Mouse (Mus musculus): ENCODE data around the gene Mns1.
"Not testable (repeated sequence)": the region's sequence is repeated elsewhere in the genome, so short reads cannot be mapped to it uniquely, and the experiment has no call there.

The Mns1 gene

DNA sequence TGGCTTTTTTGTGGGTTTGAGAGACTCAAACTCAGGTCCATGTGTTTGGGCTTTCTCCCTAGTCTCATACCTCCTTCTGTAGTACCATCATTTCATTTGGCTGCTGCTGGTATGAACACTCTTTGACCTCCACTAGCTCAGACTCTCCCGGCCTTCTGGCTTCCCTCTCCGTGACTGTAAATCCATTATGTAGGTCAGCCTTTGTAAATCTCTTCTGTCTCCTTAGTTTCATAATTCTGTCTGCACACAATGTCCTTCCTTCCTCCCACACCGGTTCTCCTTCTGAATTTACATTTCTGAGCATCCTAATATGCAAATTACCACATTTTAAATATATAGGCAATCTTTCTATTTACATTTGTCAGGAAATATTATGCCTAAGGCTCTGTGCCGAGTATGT, 9.9 kb upstream of the Mns1 start:
- no peak for DNase-seq (ENCODE audit: low read depth, low spot score)

DNA sequence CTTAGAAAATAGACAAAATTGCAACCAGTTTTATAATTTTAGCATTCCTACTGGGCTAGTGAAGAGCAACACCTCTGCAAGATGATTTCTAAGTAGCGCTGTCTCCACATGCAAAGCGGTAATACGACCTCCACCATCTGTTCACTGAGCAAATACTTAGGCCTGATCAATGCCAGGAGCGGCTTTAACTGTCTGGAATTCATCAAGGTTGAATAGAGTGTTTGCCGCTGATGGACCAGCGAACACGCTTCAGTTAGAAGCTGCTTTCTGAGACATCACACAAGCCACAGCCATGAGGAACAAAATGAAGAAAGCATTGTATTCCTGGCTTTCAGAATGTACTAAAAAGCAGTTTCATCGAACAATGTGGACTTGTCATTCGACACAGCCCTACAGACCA, 2.9 kb upstream of the Mns1 start:
- DNase-seq (ENCODE audit: low read depth, low spot score), result no peak

DNA sequence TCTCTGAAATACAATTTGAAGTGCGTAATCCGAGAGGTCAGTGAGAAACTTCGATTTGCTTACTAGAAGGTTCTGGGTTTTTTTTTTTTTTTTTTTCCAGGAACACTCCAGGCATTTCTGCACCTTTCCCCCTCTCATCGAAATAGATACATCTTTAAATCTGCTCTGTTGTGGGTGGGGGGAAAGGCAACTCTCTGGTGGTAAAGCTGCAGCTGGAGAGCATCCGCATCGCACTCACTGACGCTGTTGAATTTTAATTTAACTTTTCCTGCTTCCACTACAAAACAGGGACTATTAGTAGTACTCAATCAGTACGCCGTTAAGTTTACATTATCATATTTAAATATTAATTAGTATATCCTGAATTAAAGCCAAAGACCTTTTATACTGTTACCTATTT, 938 bp downstream of the Mns1 start:
- no peak for DNase-seq (ENCODE audit: low read depth, low spot score)

DNA sequence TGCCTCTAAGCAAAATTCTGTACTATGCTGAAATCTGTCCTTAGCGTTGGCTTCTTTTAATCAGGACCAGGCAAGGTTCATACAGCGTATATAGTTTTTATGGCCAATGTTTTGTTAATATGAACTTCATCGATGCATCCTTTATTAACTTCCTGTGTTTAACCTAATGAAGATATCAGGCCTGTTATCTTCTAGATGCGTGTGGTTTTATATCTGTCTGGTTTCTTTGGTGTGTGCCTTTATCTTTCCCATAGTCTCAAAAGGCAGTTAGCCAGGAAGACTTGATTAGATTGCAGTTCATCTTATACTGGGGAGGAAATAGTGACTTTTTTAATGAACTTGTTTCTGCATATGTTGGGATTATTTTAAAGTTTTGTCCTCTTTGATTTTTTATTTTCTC, 2.5 kb downstream of the Mns1 start:
- no peak for DNase-seq (ENCODE audit: low read depth, low spot score)

DNA sequence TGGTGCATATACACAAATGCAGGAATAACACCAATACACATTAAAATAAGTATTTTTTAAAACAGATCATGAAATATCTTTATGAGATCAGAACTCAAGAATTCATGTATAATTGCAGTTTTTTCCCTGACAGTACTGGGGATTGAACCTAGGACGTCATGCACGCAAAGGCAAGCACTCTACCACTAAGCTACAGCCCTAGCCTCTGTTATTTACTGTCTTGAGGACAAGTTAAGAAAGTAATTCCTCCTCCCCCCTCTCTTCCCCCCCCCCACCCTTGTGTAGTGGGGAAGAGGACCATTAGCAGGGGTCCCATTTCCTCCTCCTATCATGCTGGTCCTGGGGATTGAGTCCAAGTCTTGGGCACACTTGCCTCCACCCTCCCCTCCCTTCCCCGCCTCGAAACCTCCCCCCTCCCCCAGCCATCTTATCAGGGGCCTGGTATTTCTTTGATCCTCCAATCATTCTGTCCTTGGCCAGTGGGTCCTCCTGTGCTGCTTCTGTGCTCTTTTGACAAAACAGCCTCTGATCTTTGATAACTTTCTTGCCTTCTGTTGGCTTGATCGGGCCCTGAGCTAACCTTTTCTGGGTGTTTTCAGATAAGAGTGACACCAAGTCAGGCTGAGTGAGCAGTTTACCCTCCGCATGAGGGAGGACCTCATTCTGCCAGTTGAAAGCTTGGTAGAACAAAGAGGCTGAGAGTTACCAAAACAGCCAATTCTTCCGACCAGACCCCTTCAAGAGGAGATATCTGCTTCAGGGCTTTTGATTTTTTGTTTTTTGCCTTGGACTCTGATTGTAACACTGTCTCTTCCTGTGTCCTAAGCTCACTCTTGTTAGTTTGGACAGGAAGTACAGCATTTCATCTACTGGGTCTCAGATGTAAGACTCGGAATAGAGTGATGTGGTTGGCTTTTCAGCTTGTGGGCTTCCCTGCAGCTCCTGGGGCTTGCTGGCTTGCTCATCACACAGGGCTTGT, 3.4 kb downstream of the Mns1 start:
- no peak for DNase-seq (ENCODE audit: low read depth, low spot score)

DNA sequence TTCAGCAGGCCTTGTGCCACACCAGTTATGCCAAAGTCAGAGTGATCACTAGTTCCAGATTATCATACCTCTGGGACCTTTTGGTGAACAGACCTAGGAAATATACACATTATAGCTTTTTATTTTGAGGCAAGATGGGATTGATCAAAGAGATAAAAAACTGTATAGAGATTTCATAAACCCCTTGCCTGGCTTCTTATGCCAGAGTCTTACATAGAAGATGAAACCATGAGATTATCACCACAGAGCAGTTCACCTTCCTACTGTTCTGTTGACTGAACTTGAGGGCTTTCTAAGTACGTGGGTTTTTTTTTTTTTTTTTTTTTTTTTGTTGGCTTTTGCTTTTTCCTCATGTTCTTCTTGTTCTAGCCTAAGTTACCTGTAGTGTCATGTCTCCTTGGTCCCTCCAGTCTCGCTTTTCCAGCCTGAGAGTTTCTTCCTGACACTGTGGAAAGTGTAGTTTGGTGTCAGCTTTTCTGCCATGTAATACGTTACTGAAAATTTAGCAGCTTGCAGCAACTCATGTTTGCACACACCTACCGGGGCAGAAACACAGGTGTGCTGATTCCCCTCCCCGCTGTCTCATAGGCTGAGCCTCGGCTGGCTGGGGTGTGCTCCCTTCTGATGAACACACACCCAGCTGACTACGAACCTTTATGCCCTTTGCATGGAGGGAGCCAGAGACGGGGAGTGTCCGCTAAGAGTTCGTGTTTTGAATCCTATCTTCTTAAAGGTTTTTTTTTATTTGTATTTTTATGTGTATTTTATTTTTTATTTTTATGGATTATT, 4.3 kb downstream of the Mns1 start:
- DNase-seq (ENCODE audit: low read depth, low spot score), result no peak

DNA sequence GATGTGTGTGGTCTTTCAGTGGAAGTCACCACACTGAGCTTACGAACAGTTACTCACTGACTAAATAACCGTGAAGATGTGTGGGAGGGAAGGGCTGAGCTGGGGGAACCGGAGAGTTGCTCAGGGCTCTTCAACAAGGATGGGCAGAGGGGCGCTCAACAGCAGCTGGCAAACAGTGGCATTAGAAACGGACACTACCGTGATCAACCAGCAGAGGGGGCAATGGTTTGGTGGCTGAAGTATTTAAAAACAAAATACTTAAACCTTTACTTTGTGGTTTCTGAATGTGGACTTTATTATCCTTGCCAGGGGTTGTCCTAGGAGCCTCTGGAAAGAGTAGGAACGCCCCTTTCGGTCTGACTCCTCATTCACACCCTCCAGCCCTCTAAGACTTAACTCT, 10.2 kb downstream of the Mns1 start:
- DNase-seq (ENCODE audit: low read depth, low spot score), result peak; percentile 65

DNA sequence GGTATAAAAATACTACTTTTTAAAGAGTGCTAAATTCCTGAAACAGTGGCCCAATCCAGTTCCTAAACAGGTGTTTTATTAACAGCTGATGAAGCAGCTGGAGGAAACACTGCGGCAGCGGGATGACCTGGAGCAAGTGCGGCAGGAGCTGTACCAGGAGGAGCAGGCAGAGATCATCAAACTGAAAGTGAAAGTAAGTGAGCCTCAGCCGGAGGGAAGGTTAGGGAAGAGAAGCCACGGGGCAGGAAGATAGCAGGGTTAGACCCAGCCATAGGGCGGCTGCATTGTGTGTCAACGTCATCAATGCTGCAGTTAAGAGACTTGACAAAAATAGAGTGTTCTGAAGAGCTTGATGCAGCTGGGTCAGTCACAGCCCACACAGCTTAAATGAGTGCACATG, 11.6 kb downstream of the Mns1 start:
- no peak for DNase-seq (ENCODE audit: low read depth, low spot score)

DNA sequence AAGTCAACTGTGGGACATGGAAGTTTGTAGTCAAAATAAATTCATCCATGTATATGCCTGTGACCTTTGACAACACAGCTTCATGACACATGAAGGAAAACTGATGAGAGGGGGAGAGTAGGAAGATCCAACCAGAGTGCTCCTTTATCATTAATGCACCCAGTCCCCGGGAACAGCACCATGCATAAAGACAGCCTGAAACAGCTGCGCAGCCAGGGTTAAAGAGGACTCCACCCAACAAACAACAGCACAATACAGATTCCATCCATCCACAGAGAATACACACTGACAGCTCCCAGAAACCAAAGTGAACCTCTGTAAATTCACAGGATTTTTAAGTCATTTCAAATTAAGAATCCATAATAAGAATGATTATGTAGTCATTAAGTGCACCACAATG, 12.0 kb downstream of the Mns1 start:
- no peak for DNase-seq (ENCODE audit: low read depth, low spot score)

DNA sequence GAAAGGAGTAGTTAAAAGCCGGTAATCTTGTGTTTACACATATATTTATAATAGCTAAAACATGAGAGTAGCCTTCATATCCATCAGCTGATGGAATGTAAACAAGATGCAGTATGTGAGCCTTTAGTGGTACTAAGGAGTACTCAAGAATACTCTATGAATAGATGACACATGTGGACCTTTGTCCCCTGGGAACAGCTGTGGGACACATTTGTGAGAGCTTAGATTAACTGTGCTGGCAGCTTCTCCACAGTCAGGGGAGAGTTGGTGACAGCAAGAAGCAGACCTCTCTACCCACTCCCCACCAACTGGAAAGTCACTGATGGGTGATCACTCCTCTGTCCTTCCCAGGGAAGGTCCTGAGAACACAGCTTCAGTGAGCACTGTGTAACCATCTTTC, 12.6 kb downstream of the Mns1 start:
- DNase-seq (ENCODE audit: low read depth, low spot score), result no peak

DNA sequence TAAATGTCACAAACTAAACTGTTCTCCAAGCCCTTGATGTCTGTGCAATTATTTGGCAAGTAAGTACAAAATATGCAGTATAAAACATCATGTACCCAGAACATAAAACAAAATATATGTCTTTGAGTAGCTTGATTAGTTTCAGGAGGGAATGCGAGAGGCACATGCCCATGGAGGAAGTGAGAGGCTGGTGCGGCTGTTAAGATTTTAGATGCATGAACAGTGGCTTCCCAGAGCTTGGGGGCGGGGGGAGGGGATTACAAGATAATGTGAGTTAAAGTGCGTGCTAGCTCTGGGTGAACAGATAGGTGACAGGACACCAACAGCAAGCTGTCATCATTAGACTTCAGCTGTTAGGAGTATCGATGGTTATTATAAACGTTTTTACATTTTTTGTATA, 13.3 kb downstream of the Mns1 start:
- no peak for DNase-seq (ENCODE audit: low read depth, low spot score)

DNA sequence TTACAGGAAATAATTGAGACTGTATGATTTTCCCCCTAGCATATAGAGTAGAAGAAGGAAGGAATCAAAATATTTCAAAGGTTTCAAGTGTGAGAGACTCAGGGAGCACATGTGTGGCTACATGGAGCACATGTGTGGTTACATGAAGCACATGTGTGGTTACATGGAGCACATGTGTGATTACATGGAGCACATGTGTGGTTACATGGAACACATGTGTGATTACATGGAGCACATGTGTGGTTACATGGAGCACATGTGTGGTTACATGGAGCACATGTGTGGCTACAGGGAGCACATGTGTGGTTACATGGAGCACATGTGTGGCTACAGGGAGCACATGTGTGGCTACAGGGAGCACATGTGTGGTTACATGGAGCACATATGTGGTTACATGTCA, 16.5 kb downstream of the Mns1 start:
- DNase-seq (ENCODE audit: low read depth, low spot score), result not testable (repeated sequence)

DNA sequence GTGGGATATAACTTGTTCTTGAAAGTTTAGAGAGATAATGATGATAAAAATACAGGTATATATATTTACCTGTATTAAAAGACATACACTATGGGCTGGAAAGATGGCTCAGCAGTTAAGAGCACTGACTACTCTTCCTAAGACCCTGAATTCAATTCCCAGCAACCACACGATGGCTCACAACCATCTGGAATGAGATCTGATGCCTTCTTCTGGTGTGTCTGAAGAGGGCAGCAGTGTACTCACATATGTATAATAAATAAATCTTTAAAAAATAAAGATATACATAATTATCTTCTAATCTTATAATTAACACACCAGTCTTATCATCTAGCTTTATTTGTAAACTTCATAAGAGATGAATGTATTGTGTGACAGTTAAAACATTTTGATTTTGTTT, 18.6 kb downstream of the Mns1 start:
- no peak for DNase-seq (ENCODE audit: low read depth, low spot score)

DNA sequence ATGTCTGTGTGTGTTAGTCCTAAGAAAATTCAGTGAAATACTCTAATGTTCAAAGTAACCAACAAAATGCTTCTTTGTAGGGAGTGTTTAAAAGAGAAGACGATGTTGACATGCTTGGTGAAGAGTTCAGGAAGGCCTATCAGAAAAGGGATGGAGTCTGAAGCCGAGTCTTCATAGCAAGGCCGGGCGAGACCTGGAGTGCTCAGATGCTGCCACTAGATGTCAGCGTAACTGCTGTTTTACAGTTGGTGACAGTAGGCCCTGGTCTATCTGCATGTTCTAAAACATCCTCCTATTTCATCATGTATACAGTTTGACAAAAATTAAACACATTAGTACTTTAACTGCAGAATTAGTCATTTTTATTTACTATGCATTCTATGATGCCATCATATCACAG, 20.4 kb downstream of the Mns1 start:
- DNase-seq (ENCODE audit: low read depth, low spot score), result peak; percentile 62

DNA sequence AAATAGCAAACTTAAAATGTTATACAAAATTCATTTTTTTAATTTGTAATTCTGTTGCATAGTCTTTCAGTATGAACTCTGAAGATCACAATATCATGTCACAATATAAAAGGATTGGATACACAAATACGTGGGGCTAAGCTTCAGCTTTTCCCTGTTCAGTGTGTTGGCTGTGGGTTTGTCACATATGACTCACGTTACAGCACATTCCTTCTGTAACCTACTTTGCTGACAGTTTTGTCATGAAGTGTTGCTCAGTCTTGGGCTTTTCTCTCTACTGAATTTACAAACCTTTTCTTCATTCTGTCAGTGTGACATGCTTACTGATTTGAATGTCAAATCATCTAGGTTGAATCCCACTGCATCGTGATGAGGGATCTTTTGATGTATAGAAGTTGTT, 21.9 kb downstream of the Mns1 start:
- no peak for DNase-seq (ENCODE audit: low read depth, low spot score)

DNA sequence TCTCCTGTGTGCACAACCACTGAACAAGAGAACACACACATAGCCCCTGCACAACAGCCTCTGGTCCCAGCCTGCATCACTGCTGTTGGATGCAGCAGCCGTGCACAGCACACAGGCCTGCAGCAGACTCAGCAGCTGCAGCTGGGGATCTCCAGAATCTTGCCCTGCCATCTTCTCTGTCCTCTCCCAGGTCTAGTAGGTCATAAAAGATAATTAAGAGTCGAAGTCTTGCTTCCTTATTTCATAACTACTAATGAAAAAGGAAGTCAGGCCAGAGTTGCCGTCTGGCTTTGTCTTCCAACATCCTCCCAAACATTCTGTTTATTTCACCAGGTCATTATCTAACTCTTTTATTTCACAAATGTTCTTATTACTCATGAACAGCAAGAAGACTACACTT, 23.0 kb downstream of the Mns1 start:
- DNase-seq (ENCODE audit: low read depth, low spot score), result no peak

DNA sequence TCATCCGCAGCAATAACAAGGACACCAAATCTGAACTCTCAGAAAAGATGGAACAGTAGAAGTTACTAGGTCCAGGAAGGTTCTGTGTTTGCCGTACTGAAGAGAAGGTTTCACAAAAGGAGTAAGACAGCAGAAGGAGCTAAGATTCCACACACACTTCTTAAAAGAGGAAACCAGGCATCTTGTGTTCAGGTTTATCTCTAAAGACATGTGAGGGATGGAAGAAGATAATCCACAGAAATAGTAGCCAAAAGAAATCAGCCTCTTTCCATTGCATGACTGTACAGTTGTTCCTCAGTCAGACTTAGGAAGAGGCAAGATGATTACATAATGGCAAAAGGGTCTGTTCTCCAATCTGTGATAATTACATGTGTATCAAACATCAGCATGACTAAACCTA, 24.6 kb downstream of the Mns1 start:
- DNase-seq (ENCODE audit: low read depth, low spot score), result no peak

DNA sequence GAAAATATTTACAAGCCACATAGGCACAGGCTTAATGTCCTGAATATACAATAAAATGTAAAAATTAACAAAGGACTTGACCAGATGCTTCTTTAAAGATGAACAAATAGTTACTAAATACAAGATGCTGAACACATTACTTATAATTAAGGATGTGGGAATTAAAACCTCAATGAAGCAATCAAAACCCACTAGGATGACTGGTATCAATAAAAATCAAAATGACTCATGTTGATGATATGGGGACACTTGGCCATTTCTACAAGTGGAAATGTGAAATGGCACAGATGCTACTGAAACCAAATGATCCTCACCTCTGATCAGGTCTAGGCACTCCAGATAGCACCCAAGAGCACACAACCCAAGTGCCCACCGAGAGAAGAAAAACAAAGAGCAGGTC, 27.0 kb downstream of the Mns1 start:
- DNase-seq (ENCODE audit: low read depth, low spot score), result no peak

DNA sequence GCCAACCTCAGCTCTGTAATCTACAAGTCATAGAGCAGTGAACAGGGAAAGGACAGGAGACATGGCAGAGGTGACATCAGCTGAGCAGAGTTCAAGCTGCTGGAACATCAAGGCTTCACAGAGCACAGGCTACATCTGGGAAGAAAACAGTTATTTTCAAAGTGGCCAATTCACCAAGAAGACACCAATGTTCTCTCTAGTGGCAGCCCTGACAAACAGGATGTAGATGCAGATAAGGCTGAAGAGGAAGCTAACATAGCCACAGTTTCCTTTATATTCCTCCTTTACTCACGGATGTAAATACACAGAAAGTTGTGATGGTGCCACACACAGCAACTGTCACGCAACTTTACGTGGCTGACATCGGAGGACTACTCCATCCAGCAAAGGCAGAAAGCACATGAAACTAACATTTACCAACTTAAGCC, 28.0 kb downstream of the Mns1 start:
- DNase-seq (ENCODE audit: low read depth, low spot score), result no peak

DNA sequence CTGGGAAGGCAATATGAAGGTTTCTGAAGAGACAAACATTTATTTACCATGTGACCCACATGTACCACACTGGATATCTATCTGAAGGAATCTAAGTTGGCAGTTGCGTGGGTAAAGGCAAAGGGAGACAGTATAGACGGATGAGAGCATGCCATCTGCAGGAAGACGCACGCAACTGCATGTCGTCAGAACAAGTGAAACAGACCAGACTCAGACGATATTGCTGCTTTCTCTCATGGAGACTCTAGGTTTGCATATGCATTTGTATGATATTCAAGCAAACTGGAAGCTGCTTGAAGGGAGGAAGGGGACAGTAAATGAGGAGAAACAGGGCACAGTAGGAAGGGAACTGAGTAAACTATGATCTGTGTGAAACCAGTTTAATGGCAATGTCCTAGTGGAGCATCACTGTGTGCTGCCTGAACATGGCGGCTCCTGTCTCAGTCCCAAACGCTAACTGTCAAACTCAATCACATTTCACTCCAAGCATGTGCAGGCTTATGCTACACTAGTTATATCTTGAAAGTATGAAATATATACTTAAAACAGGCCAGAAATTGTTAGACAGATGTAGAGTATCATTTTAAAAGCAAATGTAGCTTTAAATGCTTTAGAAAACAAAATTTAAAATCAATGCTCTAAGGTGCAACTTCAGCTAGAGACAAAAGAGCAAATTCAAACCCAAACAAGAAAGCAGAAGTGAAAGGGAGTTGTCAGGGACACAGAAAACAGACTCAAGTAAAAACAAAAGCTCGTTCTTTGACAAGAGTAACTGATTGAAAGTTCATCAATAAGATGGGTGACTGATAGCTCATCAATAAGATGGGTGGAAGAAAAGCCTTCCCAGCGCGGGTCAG, 30.0 kb downstream of the Mns1 start:
- DNase-seq (ENCODE audit: low read depth, low spot score), result peak; percentile 26

DNA sequence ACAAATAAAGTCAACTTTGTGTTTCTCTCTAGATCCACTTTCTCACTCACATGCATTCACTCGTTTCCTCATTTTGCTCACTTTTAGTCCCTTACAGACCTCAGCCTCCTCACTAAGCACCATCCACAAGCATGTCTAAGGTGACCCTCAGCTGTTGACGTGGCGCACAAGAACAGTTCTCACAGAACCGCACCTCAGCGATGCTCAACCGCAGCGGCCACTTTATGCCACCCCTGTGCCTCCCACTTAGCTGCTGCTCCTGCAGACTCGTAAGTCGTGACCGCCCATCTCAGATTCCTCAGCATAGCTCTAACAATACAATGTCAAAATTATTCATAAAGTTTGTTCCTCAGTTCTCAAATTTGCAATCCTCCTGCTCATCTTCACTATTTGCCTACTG, 30.8 kb downstream of the Mns1 start:
- DNase-seq (ENCODE audit: low read depth, low spot score), result no peak

DNA sequence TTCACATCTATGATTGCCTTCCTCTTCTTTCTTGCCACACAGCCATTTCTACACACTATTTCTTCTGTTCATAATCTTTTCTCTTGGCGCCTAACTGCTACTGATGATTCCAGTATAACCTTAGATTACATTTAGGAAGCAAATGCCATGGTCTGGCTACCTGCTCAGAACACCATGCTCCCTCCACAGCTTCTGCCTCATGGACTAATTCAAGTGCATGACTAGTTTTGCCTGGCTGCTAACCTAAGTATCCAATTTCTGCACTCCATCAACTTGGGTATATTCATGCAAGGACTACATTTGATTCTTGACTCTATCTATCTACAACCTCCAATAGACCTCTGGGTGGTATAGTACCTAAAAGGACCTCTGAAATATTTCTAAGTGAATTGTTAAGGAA, 32.0 kb downstream of the Mns1 start:
- DNase-seq (ENCODE audit: low read depth, low spot score), result no peak

Data from mesoderm, embryonic 11.5 days (tissue).